Mouse (Mus musculus): ENCODE measurements at regions not wholly inside any gene's neighbourhood (a gene's known extent, or its start where the extent isn't known, plus 50 kb on each side); places are given as distances from the start of the nearest gene placed in this dataset.
"Not testable (repeated sequence)": the region's sequence is repeated elsewhere in the genome, so short reads cannot be mapped to it uniquely, and the experiment has no call there.

DNA sequence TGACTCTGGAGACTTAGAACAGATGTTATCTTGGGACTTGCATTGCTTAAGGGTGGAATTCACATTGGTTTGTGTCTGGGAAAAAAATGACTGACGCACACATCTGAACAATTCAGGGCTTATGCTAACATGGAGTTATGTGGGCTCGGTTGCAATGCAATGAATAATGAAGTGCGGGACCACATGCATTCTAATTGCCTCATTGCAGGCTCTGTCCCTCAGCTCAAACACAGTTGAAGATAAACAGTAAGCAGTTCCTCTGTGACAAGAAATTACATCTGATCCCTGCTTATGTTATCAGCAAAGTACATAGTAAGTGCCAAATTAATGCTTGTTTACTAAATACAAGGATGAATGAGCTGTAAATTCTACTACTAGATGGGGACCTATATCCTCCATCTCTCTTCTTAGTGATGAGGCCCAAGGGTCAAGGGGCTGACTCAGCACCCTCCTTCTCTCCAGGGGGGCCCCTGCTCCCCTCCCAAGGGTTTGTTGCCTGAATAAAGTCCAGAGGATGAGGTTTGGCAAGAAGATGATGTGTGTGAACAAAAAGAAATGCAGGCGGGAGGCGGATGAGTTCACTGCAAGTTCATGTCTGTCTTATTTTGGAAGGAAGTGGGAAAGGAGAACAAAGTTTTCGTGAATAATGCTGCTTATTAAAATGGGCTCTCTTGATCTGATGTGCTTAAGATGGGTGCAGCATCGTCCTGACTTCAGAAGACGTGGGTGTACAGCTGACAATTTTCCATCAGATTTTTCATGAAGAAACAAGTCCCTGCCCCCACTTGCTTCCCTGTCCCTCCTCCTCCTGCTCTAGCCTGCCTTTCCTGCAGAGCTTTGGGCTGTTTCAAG, 533.1 kb downstream of the Shisa9 start:
- no peak for DNase-seq

DNA sequence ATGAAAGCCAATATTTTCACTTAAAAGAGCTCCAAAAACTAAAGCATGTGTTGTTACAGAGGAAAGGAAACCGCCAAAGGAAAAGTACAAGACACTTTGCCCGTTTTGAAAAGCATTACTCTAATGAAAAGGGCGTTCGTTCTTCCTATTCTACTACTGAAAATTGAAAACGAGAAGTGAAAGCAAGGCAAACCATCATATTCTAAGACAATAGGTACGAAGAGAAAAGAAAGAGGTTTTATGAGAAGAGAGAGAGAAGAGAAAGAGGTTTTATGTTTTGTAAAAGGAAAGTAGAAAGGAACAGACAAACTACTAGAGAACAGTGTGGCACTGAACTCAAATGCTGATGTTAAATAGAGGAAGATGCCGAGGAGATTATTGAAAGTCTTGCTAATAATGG, 534.4 kb downstream of the Shisa9 start:
- no peak for DNase-seq

DNA sequence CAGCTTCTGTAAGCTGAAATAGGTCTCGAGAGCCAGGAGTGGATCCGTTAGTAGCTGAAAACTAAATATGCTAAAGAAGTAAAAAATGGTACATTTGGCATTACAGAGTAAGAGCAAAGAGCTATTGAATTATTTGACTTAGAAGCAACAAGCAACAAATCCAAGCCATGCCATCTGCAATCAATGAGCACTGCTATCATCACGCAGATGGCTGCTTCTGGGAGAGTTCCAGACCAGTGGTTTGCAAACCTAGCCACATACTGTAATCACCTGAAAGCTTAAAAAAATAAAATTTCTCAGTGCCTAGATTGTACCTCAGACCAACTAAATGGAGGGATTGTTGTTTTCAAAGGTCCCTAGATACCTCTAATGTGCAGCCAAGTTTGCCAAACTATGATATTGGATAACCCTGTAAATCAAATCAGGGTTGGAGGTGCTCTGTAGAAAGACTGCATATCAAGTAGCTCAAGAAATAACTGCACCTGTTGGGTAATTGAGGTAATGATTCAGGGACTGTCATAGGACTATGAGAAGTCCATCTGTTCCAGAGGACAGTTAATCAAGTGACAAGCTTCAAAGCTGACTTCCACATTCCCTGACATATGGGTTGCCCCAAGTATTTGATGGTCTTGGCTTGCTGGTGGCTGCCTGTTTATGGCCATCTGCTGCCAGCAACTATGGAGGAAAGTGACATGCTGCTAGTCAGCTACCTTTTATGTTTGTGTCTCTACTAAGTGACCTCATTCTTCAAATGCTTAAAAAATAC, 538.0 kb downstream of the Shisa9 start:
- no peak for DNase-seq

DNA sequence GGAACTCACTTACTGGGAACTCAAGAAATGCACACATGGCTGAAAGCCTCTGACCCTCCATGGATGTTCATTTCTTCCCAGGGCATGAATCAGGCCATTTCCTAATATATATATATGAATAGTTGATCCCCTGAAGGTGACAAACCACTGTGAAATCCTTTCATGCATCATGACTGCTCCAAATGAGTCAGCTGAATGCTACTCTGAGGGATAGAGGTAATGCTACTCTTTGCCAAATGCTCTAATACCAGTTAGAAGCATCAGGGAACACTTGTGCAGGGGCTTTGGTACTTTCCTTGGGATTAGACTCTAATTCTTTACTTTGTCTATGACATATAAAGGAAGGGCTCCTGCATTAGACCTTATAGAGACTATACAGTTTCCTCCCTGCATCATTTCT, 561.0 kb upstream of the Ercc4 start:
- no peak for DNase-seq

DNA sequence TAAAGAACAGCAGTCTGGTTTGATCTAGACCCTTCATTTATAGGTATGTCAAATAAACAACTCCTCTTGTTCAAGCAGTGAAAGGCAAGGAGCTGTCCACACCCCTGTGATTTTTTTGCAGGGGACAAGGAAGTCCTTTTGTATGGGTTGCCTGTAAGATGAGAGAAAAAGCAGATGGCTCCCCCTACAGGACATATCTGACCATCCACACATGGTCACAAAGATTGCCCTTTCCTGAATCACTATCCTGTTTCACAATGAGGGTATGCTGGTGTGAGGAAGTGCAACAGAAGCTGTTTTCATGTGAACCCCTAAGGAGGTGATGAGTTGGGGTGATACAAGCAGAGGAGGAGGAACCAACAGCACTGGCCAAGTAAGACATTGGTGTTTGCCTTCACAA, 520.6 kb upstream of the Ercc4 start:
- no peak for DNase-seq

DNA sequence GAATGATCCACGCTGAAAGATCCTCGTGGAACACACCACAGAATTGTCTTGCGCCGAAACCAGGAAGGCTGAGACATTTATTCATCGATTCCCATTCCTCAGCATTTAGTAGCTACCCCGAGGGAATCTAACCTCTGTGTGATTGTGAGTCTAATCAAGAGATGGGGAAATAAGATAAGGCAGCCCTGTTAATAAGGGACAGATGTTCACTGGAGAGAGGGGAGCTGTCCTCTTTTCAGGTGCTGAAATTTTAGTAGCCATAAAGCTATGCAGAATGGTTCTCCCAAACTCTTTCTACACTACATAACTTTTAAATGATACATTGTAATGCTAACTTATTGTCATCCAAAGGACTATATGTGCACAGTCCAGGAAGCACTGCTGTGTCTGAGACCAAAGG, 501.2 kb upstream of the Ercc4 start:
- no peak for DNase-seq

DNA sequence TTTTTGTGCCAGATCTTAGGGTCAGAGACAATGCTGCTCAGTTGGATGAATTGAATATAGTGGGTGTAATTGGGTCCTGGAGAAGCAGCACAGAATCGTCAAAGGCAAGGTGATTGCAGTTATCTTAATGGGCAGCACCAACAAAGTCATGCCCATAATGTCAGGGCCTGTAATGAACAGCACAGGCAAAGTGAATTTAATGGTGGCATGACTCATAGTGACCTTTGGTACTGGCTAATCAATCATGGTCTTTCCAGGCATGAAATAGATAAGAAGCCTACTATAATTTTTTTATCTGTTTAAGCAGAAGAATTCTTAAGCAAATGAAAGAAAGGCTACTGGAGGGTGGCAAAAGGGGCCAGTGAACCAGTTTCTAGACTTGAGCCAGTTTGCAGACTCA, 498.4 kb upstream of the Ercc4 start:
- no peak for DNase-seq

DNA sequence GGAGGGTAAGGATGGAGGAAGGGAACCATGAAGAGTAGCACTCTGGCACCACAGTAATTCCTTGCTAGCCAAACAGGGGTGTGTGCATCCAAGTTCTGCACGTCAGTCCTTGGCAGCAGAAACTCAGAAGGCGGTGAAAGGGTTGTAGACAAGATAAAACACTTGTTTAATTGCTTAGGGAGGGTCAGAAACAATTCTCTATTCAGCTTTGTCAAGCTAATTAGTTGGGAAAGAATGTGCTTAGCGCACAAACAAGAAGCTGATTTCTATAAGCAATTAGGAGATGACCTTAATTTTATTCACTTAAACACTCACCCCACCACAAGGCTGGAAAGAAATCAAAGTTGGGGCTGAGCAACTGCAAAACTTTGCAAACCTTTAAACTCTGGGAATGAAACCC, 491.7 kb upstream of the Ercc4 start:
- DNase-seq = no peak

DNA sequence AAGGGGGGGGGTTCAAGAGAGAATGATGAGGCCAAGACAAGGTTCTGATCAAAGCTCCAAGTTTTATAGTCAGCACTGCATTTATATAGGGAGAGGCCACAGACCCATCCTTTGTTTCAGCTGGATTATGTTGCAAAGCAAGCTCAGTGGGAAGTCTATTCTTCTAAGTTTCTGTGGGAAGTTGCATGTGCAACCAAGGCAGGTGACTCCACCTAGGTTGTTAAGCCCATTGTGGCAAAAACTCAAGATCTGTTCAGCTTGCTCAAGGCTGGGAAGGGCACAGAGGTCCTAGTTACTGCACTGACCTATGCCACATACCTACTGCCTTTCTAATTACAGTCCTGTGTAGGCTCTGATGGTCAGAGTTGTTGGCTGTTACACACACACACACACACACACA, 477.0 kb upstream of the Ercc4 start:
- no peak for DNase-seq

DNA sequence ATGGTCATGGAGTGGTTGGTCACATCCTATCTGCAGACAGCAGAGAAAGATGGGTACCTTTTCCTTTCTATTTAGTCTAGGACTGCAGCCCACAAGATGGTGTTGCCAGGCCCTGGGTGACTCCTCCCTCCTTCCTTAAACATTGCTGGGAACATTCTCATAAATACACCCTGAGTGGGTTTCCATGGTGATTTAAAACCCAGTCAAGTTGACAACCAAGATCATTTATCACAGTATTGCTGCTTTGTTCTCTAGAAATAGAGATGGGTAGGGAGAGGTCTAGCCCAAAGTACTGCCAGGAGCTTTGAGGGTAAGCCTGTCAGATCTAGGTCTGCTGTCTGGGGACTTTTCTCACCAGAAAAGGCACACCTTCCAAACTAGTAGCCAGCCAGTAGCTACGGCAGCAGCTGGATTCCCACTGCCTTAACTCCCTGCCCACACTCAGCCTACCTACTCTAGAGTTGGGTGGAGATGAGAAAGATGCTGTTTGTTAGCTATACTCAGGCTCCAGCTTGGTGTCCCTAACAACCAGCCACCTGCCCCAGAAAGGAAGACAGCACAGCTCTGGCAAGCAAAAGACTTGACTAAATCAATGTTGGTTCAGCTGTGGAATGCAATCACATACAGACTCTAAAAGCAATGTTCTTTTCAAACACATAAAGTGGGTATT, 470.4 kb upstream of the Ercc4 start:
- no peak for DNase-seq

DNA sequence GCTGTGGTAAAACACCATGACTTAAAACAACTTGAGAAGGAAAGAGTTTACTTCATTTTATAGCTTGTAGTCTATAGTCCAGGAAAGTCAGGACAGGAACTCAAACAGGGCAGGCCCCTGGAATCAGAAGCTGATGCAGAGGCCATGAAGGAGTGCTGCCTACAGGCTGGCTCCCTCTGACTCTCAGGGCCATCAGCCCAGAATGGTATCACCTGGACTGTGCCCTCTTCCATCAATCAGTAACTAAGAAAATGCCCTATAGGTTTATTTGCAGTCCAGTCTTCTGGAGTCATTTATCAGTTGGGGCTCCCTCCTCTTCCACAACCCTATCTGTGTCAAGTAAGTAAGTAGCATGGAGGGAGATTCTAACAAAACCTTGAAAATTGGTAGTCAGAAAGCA, 466.4 kb upstream of the Ercc4 start:
- no peak for DNase-seq

DNA sequence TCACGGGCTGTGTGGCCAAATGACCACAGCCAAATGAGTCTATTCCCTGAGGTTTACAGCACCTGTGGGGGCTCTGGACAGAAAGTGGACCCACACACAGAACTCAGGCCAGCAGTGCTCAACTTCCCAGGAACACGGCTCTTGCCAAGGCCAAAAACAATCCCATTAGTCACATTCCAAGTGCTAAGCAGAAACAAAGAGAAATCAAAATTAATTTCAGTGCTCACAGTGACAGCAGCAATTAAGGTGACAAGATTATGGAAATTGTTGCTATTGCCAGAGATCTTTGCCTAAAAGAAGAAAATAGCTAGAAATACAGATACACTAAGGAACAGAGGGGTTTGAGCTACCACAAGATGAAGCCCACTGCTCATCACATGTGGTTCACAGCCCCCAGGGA, 464.9 kb upstream of the Ercc4 start:
- DNase-seq = no peak

DNA sequence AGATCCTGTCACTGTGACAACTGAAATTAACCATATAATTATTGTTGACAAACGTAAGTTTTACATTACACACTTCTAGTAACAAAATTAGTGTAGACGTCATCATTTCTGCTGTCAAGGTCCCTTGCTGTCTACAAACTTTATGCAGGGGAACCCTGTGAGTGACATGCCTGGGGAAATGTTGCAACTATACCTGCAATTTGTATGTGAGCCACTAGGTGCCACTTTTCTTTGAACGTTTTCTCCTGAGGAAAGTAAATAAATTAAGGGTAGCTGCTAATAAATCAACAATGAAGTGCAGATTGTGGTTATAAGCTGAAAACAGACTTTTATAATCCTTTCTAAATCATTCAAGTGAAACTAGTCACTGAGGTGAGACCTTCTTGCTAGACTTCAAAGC, 457.3 kb upstream of the Ercc4 start:
- no peak for DNase-seq

DNA sequence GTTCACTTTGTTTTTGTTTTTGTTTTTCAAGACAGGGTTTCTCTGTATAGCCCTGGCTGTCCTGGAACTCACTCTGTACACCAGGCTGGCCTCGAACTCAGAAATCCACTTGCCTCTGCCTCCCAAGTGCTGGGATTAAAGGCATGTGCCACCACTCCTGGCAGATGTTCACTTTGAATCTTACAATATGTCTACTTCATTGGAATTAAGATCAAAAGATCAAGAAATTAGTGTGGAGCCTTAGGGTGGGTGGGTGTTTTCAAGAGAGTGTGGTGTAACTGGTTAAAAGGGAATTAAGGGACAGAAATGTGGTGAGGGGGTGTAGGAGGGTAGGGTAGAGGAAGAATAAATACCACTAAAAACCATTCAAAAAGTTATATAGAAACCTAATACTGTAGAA, 435.8 kb upstream of the Ercc4 start:
- not testable (repeated sequence) for DNase-seq

DNA sequence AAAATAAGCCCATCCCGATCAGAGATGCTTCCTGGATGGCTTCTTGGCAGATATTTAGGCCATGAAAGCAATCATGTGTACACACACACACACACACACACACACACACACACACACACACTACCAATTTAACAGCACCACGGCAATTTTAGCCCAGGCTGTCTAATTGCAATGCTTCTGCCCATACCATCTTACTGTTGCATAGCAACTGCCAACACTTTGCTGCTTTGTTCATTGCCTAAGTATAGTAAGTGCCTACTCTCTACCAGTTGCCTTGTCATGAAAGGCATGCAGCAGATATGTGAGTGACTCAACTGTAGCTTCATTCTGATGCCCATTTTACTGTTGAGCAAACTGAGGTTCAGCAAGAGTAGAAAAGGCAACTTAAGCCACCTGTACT, 428.0 kb upstream of the Ercc4 start:
- no peak for DNase-seq

DNA sequence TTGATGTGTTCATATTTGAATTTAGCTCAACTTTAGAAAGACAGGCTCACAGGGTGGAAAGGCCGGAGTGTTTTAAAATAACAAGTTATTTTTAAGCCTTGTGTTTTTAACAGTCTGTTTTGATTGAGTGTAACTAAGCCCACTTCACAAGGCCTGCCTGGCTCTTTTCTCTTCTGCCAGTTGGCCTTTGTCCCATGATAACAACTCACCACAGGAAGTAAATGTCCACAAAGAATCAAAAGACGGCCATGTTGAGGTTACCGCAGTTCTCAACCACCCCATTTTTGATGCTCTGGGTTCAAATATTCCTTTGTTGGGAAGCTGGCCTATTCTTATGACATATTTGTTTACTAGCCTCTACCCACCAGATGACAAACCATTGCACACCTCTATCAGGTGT, 423.7 kb upstream of the Ercc4 start:
- no peak for DNase-seq

DNA sequence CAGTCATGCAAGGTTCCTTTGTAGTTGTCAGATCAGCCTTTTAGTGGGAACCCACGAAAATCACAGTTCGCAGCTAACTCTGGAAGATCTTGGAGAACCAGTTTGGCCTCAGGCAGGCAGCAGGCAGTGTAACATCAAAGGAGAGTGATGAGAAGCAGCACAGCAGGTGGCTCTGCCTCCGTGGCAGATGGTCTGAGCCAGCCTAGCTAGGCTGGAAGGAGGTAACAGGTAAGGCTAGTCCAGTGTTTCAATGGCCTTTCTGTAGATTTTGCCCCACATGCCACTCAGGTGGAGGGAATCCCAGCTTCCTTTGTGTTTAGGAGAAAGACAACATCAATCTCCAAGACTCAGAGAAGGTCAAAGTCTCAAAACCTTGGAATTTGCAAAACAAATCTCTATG, 417.7 kb upstream of the Ercc4 start:
- DNase-seq = no peak

DNA sequence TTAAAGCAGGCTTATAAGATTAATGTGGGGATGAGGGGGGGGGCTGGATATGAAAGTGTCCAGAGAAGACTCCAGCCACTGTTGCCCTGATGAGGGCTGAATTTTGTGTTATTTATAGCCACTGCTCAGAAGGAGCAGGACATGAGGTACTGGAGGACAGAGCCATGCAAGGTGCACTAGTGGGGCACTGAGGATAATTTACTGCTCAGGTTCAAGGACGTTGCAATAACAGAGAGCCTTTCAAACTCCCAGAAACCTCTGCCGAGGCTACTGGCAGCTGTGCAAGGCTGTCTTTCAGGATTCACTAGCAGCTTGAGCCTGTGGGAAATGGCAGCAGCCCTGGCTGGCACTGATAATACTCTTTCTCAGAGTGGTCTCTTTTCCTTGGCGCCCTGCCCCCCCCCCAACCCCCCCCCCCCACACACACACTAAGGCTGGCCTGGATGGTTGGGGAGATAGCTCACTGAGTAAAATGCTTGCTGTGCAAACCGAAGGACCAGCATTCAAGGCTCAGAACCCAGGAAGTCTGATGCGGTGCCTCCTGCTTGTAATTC, 416.7 kb upstream of the Ercc4 start:
- DNase-seq = no peak

DNA sequence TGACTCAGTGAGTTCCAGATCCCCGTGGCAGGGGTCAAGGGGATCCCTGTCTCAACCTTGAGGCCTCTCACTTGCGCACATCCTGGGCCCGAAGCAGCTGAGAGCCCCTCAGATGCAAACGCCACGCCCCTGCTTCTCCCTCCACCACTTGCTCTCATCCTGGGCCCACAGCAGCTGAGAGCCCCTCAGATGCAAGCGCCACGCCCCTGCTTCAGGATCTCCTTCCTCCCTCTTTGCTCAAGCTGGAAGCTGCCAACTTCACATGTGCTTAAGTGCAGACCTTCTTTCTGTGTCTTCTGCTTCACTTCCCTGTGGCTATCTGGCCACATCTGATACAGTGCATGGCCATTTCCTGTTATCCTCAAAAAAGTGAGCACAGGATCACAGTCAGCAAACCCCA, 416.1 kb upstream of the Ercc4 start:
- DNase-seq = no peak

DNA sequence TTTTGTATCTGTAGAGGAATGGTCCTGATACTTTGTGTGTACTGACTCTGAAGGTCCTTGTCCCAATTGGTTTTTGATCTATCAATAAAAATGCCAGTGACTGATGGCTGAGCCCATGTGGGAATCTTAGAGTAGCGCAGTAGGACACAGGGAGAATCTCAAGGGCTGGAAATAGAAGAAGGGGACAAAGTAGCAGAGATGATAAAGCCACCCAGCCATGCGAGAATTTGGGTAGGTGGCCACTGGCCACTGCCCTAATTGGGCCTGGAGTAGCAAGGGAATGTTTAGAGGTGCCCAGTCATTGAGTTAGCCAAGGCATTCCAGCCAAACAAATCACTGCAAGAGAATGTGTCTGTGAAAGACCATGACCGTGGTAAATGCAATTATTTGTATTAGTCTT, 414.8 kb upstream of the Ercc4 start:
- no peak for DNase-seq

DNA sequence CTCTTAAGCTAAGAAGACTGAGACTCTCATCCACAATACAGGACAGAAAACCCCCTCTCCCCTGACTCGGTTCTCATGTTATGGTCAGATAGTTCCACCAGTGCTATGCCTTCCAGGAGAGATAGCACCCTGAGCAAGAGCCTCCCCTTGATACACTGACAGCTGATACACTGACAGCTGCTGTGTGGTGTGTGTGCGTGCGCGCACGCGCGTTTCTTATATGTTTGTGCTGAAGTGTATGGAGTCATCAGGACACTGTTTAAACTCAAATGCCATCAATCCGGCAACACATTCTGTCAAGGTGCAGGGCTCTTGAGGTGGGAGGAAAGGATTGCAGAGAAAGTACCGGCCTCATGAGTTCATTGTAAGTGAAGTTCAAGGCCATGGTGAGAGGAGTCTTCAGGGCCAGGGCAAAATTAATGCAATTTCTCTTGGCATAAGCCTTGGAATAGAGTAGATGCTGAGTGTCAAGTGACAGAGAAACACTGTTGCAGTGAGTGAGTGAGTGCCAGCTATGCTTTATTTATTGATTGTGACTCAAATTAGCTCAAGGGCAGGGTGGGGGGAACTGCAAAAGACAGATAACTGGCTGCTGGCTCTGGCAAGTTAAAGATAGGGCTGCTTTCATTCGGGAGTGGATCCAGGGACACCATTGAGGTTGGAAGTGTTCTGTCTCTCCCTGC, 412.4 kb upstream of the Ercc4 start:
- DNase-seq = no peak

DNA sequence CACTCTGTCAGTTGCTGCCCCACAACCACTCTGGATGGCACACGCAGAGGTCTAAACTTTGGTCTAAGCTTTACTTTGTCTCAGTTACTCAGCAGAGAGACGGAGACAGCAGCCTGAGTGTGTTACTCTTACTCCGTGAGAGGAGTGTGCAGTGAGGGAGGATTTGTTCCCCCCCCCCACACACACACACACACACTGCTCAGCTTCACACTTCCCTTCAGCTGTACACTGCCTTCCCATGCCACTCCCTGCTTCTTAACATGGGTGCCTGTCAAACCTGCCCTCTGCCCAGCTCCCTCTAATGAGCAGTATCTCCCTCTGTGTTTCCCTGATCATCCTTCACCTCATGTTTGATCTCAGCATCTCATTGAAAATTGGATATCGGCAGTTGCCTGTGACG, 409.9 kb upstream of the Ercc4 start:
- no peak for DNase-seq

DNA sequence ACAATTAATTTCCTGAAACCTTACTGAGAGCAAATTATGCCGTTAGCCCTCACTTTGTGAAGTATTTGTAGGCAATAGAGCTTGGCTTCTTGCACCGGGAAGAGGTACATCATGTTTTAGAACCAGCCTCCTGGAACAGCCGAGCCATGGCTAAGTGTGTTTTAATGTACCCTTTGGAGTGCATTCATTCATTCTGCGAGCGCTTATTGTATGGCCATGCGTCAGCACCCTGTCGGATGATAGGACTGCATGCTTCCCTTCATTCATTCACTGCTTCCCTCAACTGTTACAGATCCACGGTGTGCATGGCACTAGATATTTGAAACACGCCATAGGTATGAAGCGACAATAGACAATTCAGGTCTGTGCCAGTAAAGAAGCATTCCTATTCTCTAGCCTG, 409.4 kb upstream of the Ercc4 start:
- DNase-seq = no peak

Measured in thymus, postnatal 36 days (tissue).